Mouse (Mus musculus) adrenal gland, postnatal 10 days (tissue): ENCODE measurements at regions not wholly inside any gene's neighbourhood (a gene's known extent, or its start where the extent isn't known, plus 50 kb on each side); places are given as distances from the start of the nearest gene placed in this dataset.

Experiments used
- DNase-seq: peaks from one replicate; pipeline ENCODE4 v3.0.0; 2021; ENCODE audit warnings: mixed read lengths

GRCm38 (mm10) chr7:76146385-76146784 lies 83.3 kb upstream of the Agbl1 start:
- no peak for DNase-seq

DNA sequence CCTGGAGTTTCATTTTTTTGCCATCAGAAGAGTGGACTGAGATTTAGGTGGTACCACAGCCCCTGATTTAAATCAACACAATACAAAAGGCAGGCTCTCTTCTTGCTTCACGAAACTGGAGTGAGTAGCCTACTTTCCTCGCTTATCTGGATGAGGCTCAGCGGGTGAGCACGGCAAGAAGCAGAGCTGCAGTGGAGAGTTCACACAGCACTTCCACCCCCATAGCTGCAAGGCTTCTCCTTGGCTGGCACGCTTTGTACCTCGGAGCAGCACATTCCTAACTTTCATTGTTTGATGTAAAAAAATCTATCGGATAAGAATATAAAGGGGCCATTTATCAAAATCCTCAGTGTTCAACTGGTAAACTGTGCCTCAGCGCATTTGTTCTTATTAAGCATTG lies 72.8 kb upstream of the Agbl1 start:
- DNase-seq = no peak

DNA sequence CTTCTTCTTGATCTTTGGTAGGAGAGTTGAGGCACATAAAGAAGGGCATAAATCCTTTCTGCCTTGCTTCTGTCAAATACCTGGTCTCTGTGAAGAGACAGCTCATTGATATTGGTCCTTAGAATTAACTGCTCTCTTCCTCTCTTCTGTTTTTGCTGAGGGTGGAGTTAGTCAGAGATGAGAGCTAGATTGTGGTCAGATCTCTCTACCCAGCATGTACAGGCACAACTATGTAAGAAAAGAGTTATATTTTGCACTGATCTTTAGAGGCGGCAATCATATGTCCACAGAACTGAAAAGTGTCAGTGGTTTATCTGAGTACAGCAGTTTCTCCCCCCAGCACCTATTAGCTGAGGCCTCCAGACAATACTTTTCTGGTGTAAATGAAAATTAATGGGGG lies 65.5 kb upstream of the Agbl1 start:
- DNase-seq = no peak

- DNase-seq = no peak
Observed at GRCm38 (mm10) chr7:76164735-76165630, 64.7 kb upstream of the Agbl1 start.

DNA sequence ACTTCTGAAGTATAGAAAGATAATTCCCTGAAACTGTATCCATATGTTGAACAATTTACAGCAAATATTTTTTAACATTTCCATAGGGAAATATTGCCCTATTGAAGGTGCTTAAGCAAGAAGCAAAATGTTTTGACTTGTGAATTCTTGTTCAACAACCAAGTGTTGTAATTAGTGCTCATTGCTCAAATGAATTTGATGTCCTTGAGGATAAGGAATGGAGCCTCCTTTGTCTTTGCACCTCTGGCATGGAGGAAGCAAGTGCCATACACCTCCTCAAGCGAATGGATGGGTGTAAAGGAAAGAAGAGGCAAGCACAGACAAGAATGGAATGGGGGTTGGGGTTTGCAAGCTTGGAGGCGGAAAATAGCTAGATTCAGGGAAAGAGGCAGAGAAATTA lies 59.2 kb upstream of the Agbl1 start:
- DNase-seq = no peak

- no peak for DNase-seq
Observed at GRCm38 (mm10) chr7:76176235-76176634, 53.5 kb upstream of the Agbl1 start.

GRCm38 (mm10) chr7:76177420-76177819 lies 52.3 kb upstream of the Agbl1 start:
- peak; percentile 5 for DNase-seq
